Mouse (Mus musculus): ENCODE results near the gene Slc15a3. TPM values are rescaled to one million over a fixed set of nuclear protein-coding genes. Genes with fewer than 3 reads are reported as not detected.
A peak's percentile ranks its signal among the peaks of the same experiment; 100 is the strongest.

Slc15a3 gene
- total RNA-seq, 1 experiment = 2.2 TPM

GRCm38 (mm10) chr19:10832030-10832429 is 7.5 kb upstream of the Slc15a3 start:
- Histone ChIP-seq H3K9me3 (ENCODE audit: control insufficient read depth, insufficient read depth, low read depth, low read length) (no peaks in the 10 kb centered on the region), H3K36me3 (ENCODE audit: control insufficient read depth, insufficient read depth, low read length, poor library complexity, severe bottlenecking) (no peaks in the 10 kb centered on the region), H3K4me1 (ENCODE audit: control insufficient read depth in 2 of 2, insufficient read depth in 2 of 2, low read length in 2 of 2, poor library complexity in 1 of 2) (peaks cover 4 to 8% of the 10 kb centered on the region in 2 experiments; a peak in 3 of 4 replicates), H3K4me3 (ENCODE audit: insufficient read depth in 1 of 2, low read depth in 1 of 2, low read length in 2 of 2, poor library complexity in 1 of 2, severe bottlenecking in 1 of 2) (no peak overlapping the region), H3K27ac (ENCODE audit: insufficient read depth, low read depth, low read length, poor library complexity, severe bottlenecking) (no peak overlapping the region), H3K9ac (ENCODE audit: insufficient read depth, low read depth, low read length, poor library complexity, severe bottlenecking) (no peak overlapping the region)
- in situ Hi-C loops (cut with MboI; ENCODE audit: low sequenced_read_pairs in 2 of 2, unreplicated experiment in 2 of 2) = no loop called here
- TF ChIP-seq HCFC1 (IDR thresholded peaks at IDR 0.05; ENCODE audit: borderline replicate concordance, insufficient read depth, low read length) (no peak), ZNF384 (IDR thresholded peaks at IDR 0.05; ENCODE audit: low read depth, low read length) (no peak), MAFK (IDR thresholded peaks at IDR 0.05; ENCODE audit: insufficient read depth, low read depth, low read length) (no peak), CHD2 (IDR thresholded peaks at IDR 0.05; ENCODE audit: low read depth, low read length) (no peak), ZC3H11A (IDR thresholded peaks at IDR 0.05; ENCODE audit: borderline replicate concordance, low read depth, low read length) (no peak)
- no peak for DNase-seq (ENCODE audit: low read depth, low spot score)

GRCm38 (mm10) chr19:10833611-10834010 is 5.9 kb upstream of the Slc15a3 start:
- no peak for TF ChIP-seq ZNF384 (IDR thresholded peaks at IDR 0.05; ENCODE audit: low read depth, low read length)
- no peak for TF ChIP-seq ZC3H11A (IDR thresholded peaks at IDR 0.05; ENCODE audit: borderline replicate concordance, low read depth, low read length)
- no peak for TF ChIP-seq CHD2 (IDR thresholded peaks at IDR 0.05; ENCODE audit: low read depth, low read length)
- no peak for TF ChIP-seq MAFK (IDR thresholded peaks at IDR 0.05; ENCODE audit: insufficient read depth, low read depth, low read length)
- no peak for TF ChIP-seq HCFC1 (IDR thresholded peaks at IDR 0.05; ENCODE audit: borderline replicate concordance, insufficient read depth, low read length)
- peaks cover 4 to 8% of the 10 kb centered on the region in 2 experiments; a peak in 3 of 4 replicates for H3K4me1 ChIP-seq (ENCODE audit: control insufficient read depth in 2 of 2, insufficient read depth in 2 of 2, low read length in 2 of 2, poor library complexity in 1 of 2)
- no peaks in the 10 kb centered on the region for H3K36me3 ChIP-seq (ENCODE audit: control insufficient read depth, insufficient read depth, low read length, poor library complexity, severe bottlenecking)
- H3K4me3 ChIP-seq (ENCODE audit: insufficient read depth in 1 of 2, low read depth in 1 of 2, low read length in 2 of 2, poor library complexity in 1 of 2, severe bottlenecking in 1 of 2) = no peak overlapping the region
- no peak for DNase-seq (ENCODE audit: low read depth, low spot score)
- H3K27ac ChIP-seq (ENCODE audit: insufficient read depth, low read depth, low read length, poor library complexity, severe bottlenecking) = no peak overlapping the region
- H3K9me3 ChIP-seq (ENCODE audit: control insufficient read depth, insufficient read depth, low read depth, low read length) = no peaks in the 10 kb centered on the region
- H3K9ac ChIP-seq (ENCODE audit: insufficient read depth, low read depth, low read length, poor library complexity, severe bottlenecking) = no peak overlapping the region
- in situ Hi-C loops (cut with MboI; ENCODE audit: low sequenced_read_pairs in 2 of 2, unreplicated experiment in 2 of 2) = no loop called here

GRCm38 (mm10) chr19:10835671-10836070 is 3.9 kb upstream of the Slc15a3 start:
- in situ Hi-C loops (cut with MboI; ENCODE audit: low sequenced_read_pairs in 2 of 2, unreplicated experiment in 2 of 2) = no loop called here
- Histone ChIP-seq H3K4me1 (ENCODE audit: control insufficient read depth in 2 of 2, insufficient read depth in 2 of 2, low read length in 2 of 2, poor library complexity in 1 of 2) (peaks cover 4 to 8% of the 10 kb centered on the region in 2 experiments; a peak in 3 of 4 replicates), H3K36me3 (ENCODE audit: control insufficient read depth, insufficient read depth, low read length, poor library complexity, severe bottlenecking) (no peaks in the 10 kb centered on the region), H3K27ac (ENCODE audit: insufficient read depth, low read depth, low read length, poor library complexity, severe bottlenecking) (no peak overlapping the region), H3K4me3 (ENCODE audit: insufficient read depth in 1 of 2, low read depth in 1 of 2, low read length in 2 of 2, poor library complexity in 1 of 2, severe bottlenecking in 1 of 2) (no peak overlapping the region), H3K9ac (ENCODE audit: insufficient read depth, low read depth, low read length, poor library complexity, severe bottlenecking) (no peak overlapping the region), H3K9me3 (ENCODE audit: control insufficient read depth, insufficient read depth, low read depth, low read length) (no peaks in the 10 kb centered on the region)
- DNase-seq (ENCODE audit: low read depth, low spot score) = peak; percentile 68
- no peak for TF ChIP-seq HCFC1 (IDR thresholded peaks at IDR 0.05; ENCODE audit: borderline replicate concordance, insufficient read depth, low read length)
- TF ChIP-seq CHD2 (IDR thresholded peaks at IDR 0.05; ENCODE audit: low read depth, low read length) = no peak
- TF ChIP-seq ZNF384 (IDR thresholded peaks at IDR 0.05; ENCODE audit: low read depth, low read length) = no peak
- no peak for TF ChIP-seq ZC3H11A (IDR thresholded peaks at IDR 0.05; ENCODE audit: borderline replicate concordance, low read depth, low read length)
- no peak for TF ChIP-seq MAFK (IDR thresholded peaks at IDR 0.05; ENCODE audit: insufficient read depth, low read depth, low read length)

DNA sequence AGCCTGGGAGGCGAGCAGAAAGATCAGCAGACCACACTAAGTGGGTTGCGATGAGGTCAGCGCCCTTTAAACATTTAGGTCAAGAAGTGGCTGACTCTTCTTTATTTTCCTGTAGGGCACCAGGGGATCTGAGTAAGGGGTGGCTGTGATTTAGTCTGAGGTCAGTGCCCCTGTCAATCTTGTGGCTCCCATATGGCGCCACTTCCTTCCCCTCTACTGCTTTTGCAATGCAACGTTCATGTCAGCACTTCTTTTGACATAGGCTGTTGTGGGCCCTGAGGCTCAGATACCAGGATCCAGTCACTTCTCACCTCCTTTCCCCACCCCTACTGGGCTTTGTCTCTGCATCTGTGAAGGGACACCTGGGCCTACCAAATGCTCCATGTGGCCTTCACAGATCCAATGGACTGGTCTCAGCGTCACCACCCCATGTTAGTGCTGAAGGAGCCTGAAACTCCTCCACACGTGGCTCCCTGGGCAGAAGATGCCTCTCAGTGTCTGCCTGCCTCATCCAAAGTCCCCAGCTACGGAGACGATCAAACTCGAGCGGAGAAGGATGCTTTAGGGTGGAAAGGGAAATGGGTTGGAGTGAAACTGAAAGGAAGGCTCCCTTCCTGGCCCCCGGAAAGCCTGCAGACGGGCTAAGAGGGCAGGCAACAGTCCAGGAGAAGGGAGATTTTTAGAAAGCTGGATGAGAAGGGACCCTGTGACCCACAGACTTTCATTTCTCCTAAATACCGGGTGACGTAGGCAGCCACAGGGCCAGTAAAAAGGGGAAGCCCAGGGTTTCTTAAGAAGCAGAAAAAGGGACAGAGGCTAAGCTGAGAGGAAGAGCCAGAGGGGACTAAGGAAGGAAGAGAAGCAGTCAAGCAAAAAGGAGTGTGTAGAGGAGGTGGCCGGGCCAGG is 2.4 kb downstream of the Slc15a3 start:
- TF ChIP-seq ZC3H11A (IDR thresholded peaks at IDR 0.05; ENCODE audit: borderline replicate concordance, low read depth, low read length) = no peak
- TF ChIP-seq MAFK (IDR thresholded peaks at IDR 0.05; ENCODE audit: insufficient read depth, low read depth, low read length) = no peak
- no peak for TF ChIP-seq CHD2 (IDR thresholded peaks at IDR 0.05; ENCODE audit: low read depth, low read length)
- no peak for TF ChIP-seq ZNF384 (IDR thresholded peaks at IDR 0.05; ENCODE audit: low read depth, low read length)
- Histone ChIP-seq H3K9me3 (ENCODE audit: control insufficient read depth, insufficient read depth, low read depth, low read length) (no peaks in the 10 kb centered on the region), H3K9ac (ENCODE audit: insufficient read depth, low read depth, low read length, poor library complexity, severe bottlenecking) (no peak overlapping the region), H3K4me1 (ENCODE audit: control insufficient read depth in 2 of 2, insufficient read depth in 2 of 2, low read length in 2 of 2, poor library complexity in 1 of 2) (no peaks in the 10 kb centered on the region; a peak in 1 of 4 replicates), H3K4me3 (ENCODE audit: insufficient read depth in 1 of 2, low read depth in 1 of 2, low read length in 2 of 2, poor library complexity in 1 of 2, severe bottlenecking in 1 of 2) (no peak overlapping the region), H3K27ac (ENCODE audit: insufficient read depth, low read depth, low read length, poor library complexity, severe bottlenecking) (no peak overlapping the region), H3K36me3 (ENCODE audit: control insufficient read depth, insufficient read depth, low read length, poor library complexity, severe bottlenecking) (no peaks in the 10 kb centered on the region)
- DNase-seq (ENCODE audit: low read depth, low spot score) = no peak
- in situ Hi-C loops (cut with MboI; ENCODE audit: low sequenced_read_pairs in 2 of 2, unreplicated experiment in 2 of 2) = no loop called here
